Mouse (Mus musculus): ENCODE measurements at regions not wholly inside any gene's neighbourhood (a gene's known extent, or its start where the extent isn't known, plus 50 kb on each side); places are given as distances from the start of the nearest gene placed in this dataset.

DNA sequence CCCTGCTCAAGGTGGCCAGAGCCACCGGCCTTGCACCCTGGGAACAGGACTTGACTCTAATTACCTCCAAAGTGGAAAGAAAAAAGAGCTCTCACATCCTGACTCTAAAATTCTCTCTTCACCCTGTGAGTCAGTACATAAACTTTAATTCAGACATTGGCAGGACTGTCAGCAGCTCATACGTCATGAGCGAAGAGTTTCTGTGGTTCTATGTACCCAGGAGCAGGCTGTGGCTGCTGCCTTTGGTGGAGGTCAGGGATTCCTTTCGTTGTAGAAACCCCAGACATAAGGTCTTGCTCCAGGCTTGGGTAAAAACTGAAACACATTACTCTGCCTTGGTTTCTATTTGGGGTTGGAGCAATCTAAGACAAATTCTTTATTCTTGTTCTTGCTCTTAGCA is 319.4 kb downstream of the Foxa2 start:
- Histone ChIP-seq H3K27me3 (ENCODE audit: control insufficient read depth, insufficient read depth, low read length) (no peaks in the 10 kb centered on the region), H3K27ac (ENCODE audit: low read depth) (no peak overlapping the region), H3K9me3 (replicated peaks; ENCODE audit: control insufficient read depth, low read length) (no peaks in the 10 kb centered on the region), H3K4me3 (ENCODE audit: low read depth, low read length) (no peak overlapping the region), H3K4me2 (ENCODE audit: low read depth, low read length) (no peak overlapping the region), H3K36me3 (replicated peaks; ENCODE audit: control insufficient read depth, insufficient read depth, low read length) (no peaks in the 10 kb centered on the region), H3K4me1 (ENCODE audit: control insufficient read depth, insufficient read depth) (no peaks in the 10 kb centered on the region), H3K9ac (replicated peaks; ENCODE audit: low read depth, low read length) (no peak overlapping the region)
- ATAC-seq (ENCODE audit: insufficient read depth, low read depth) (no peak), DNase-seq (ENCODE audit: low spot score) (no peak)
- WGBS: 80% methylated on average over 4 of the region's 4 CpGs
- TF ChIP-seq CTCF (IDR thresholded peaks at IDR 0.05; ENCODE audit: low read depth) (no peak), EP300 (IDR thresholded peaks at IDR 0.05; ENCODE audit: low read depth) (no peak)

DNA sequence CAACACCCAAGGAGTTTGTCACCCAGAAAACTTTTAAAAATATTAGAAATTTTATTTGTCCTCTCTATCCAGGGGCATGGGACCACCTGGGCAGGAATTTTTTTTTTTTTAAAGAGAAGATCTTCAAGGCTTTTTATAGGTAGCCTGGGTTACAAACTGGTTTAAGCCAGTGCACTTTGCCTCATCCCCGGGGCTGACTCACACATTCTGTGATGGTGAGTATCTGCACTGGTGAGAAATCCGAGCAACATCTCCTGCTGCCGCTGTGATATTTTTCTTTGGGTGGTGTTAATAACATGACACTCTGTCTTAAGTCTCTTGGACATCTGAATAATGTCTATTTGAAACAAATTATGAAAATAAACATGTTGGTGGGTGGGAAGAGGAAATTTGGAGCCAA is 327.8 kb downstream of the Foxa2 start:
- WGBS: 67% methylated on average over 3 of the region's 3 CpGs
- Histone ChIP-seq H3K4me2 (ENCODE audit: low read depth, low read length) (no peak overlapping the region), H3K27me3 (ENCODE audit: control insufficient read depth, insufficient read depth, low read length) (no peaks in the 10 kb centered on the region; the same call in 1 of the 2 replicates), H3K9ac (replicated peaks; ENCODE audit: low read depth, low read length) (no peak overlapping the region), H3K4me1 (ENCODE audit: control insufficient read depth, insufficient read depth) (no peaks in the 10 kb centered on the region), H3K36me3 (replicated peaks; ENCODE audit: control insufficient read depth, insufficient read depth, low read length) (no peaks in the 10 kb centered on the region), H3K4me3 (ENCODE audit: low read depth, low read length) (no peak overlapping the region), H3K27ac (ENCODE audit: low read depth) (no peak overlapping the region), H3K9me3 (replicated peaks; ENCODE audit: control insufficient read depth, low read length) (no peaks in the 10 kb centered on the region)
- no peak for ATAC-seq (ENCODE audit: insufficient read depth, low read depth)
- no peak for TF ChIP-seq EP300 (IDR thresholded peaks at IDR 0.05; ENCODE audit: low read depth)
- no peak for TF ChIP-seq CTCF (IDR thresholded peaks at IDR 0.05; ENCODE audit: low read depth)
- no peak for DNase-seq (ENCODE audit: low spot score)

DNA sequence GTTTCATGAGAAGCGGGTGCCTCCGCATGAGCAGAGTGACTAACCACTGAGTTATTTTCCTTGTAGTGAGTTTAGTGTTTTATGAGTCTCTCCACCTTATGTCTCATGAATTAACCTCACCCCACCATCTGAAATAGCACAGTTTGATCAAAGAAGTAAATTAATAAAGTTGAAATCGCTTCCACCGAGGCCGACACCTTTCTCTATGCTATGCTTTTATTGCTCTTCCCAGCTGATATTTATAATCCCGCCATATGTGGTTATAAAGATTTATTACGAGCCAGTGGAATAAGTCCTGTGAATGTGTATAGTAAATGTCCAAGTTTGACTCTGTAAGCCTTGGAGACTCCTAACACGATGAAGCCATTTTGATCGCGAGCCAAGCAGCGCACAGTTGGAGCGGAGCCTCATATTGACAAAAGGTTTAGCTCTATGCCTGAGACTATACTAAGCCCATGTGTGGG is 329.3 kb downstream of the Foxa2 start:
- Histone ChIP-seq H3K27me3 (ENCODE audit: control insufficient read depth, insufficient read depth, low read length) (no peaks in the 10 kb centered on the region; the same call in 1 of the 2 replicates), H3K4me1 (ENCODE audit: control insufficient read depth, insufficient read depth) (no peaks in the 10 kb centered on the region), H3K36me3 (replicated peaks; ENCODE audit: control insufficient read depth, insufficient read depth, low read length) (no peaks in the 10 kb centered on the region), H3K9me3 (replicated peaks; ENCODE audit: control insufficient read depth, low read length) (no peaks in the 10 kb centered on the region), H3K9ac (replicated peaks; ENCODE audit: low read depth, low read length) (no peak overlapping the region), H3K4me2 (ENCODE audit: low read depth, low read length) (no peak overlapping the region), H3K27ac (ENCODE audit: low read depth) (no peak overlapping the region), H3K4me3 (ENCODE audit: low read depth, low read length) (no peak overlapping the region)
- TF ChIP-seq CTCF (IDR thresholded peaks at IDR 0.05; ENCODE audit: low read depth): no peak
- 87% methylated on average over 12 of the region's 12 CpGs for WGBS
- ATAC-seq (ENCODE audit: insufficient read depth, low read depth): no peak
- DNase-seq (ENCODE audit: low spot score): no peak

- Histone ChIP-seq H3K27me3 (ENCODE audit: control insufficient read depth, insufficient read depth, low read length) (no peaks in the 10 kb centered on the region; the same call in 1 of the 2 replicates), H3K4me2 (ENCODE audit: low read depth, low read length) (no peak overlapping the region), H3K27ac (ENCODE audit: low read depth) (no peak overlapping the region), H3K9ac (replicated peaks; ENCODE audit: low read depth, low read length) (no peak overlapping the region), H3K4me1 (ENCODE audit: control insufficient read depth, insufficient read depth) (peaks cover 6% of the 10 kb centered on the region), H3K36me3 (replicated peaks; ENCODE audit: control insufficient read depth, insufficient read depth, low read length) (no peaks in the 10 kb centered on the region), H3K4me3 (ENCODE audit: low read depth, low read length) (no peak overlapping the region), H3K9me3 (replicated peaks; ENCODE audit: control insufficient read depth, low read length) (no peaks in the 10 kb centered on the region)
- no peak for ATAC-seq (ENCODE audit: insufficient read depth, low read depth)
- DNase-seq (ENCODE audit: low spot score): no peak
- TF ChIP-seq EP300 (IDR thresholded peaks at IDR 0.05; ENCODE audit: low read depth) (no peak), CTCF (IDR thresholded peaks at IDR 0.05; ENCODE audit: low read depth) (no peak)
- 80% methylated on average over 5 of the region's 5 CpGs for WGBS
Observed at GRCm38 (mm10) chr2:147715791-147716190, 331.0 kb downstream of the Foxa2 start.

DNA sequence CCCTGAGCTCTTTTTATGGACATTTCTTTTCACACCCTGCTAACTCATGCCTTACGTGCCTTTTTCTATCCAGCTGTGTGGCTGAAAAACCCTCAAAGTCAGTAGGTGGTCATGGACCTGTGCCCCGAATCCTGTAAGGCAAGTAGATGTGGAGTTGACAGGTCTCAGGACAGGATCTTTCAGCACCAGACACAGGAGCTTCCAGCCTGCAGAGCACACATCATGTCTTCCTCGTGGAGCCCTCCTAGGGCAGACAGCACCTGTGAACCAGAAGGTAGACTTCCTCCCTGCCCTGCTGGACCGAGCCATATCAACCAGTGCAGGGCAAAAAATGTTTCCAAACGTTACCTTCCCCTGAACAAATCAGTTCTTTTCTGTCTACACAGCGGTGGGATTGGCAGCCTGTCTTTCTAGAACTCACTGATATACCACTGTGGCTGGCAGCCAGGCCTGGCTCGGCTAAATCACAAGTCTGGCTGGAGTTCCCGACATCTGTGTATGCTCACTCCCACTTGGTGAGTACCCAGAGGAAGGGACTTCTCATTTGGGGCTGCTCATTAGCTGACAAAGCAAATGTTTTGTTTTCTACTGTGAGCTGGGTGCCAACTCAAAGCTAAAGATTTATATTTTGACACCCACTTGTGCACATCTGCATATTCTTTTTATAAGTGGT is 336.0 kb downstream of the Foxa2 start:
- DNase-seq (ENCODE audit: low spot score) (peak; percentile 72), ATAC-seq (ENCODE audit: insufficient read depth, low read depth) (peak; percentile 96)
- H3K36me3 ChIP-seq (replicated peaks; ENCODE audit: control insufficient read depth, insufficient read depth, low read length): no peaks in the 10 kb centered on the region
- H3K27me3 ChIP-seq (ENCODE audit: control insufficient read depth, insufficient read depth, low read length): no peaks in the 10 kb centered on the region
- H3K9me3 ChIP-seq (replicated peaks; ENCODE audit: control insufficient read depth, low read length): no peaks in the 10 kb centered on the region
- no peak for TF ChIP-seq CTCF (IDR thresholded peaks at IDR 0.05; ENCODE audit: low read depth)
- no peak for TF ChIP-seq EP300 (IDR thresholded peaks at IDR 0.05; ENCODE audit: low read depth)
- H3K9ac ChIP-seq (replicated peaks; ENCODE audit: low read depth, low read length): no peak overlapping the region
- peaks cover 10% of the 10 kb centered on the region for H3K4me1 ChIP-seq (ENCODE audit: control insufficient read depth, insufficient read depth)
- H3K4me3 ChIP-seq (ENCODE audit: low read depth, low read length): no peak overlapping the region
- peak overlapping the region; percentile 64 for H3K27ac ChIP-seq (ENCODE audit: low read depth)
- H3K4me2 ChIP-seq (ENCODE audit: low read depth, low read length): peak overlapping the region; percentile 44
- WGBS: 13% methylated on average over 8 of the region's 8 CpGs

GRCm38 (mm10) chr2:147709799-147710198 is 337.0 kb downstream of the Foxa2 start:
- H3K9me3 ChIP-seq (replicated peaks; ENCODE audit: control insufficient read depth, low read length): no peaks in the 10 kb centered on the region
- no peaks in the 10 kb centered on the region for H3K36me3 ChIP-seq (replicated peaks; ENCODE audit: control insufficient read depth, insufficient read depth, low read length)
- TF ChIP-seq CTCF (IDR thresholded peaks at IDR 0.05; ENCODE audit: low read depth) (no peak), EP300 (IDR thresholded peaks at IDR 0.05; ENCODE audit: low read depth) (no peak)
- H3K4me1 ChIP-seq (ENCODE audit: control insufficient read depth, insufficient read depth): peaks cover 10% of the 10 kb centered on the region
- H3K27ac ChIP-seq (ENCODE audit: low read depth): no peak overlapping the region
- no peak for ATAC-seq (ENCODE audit: insufficient read depth, low read depth)
- H3K4me3 ChIP-seq (ENCODE audit: low read depth, low read length): no peak overlapping the region
- no peak overlapping the region for H3K4me2 ChIP-seq (ENCODE audit: low read depth, low read length)
- H3K9ac ChIP-seq (replicated peaks; ENCODE audit: low read depth, low read length): no peak overlapping the region
- no peaks in the 10 kb centered on the region for H3K27me3 ChIP-seq (ENCODE audit: control insufficient read depth, insufficient read depth, low read length)
- DNase-seq (ENCODE audit: low spot score): no peak

All from heart, postnatal 0 days (tissue).